Mouse (Mus musculus): Measurements from ENCODE around the gene Pdss1. TPM values are rescaled to one million over a fixed set of nuclear protein-coding genes. Genes with fewer than 3 reads are reported as not detected.

Pdss1 gene
- total and polyA plus RNA-seq, 3 experiments: 35.1 to 42.1 TPM; not detected in 1

- TF ChIP-seq ZMIZ1 (IDR thresholded peaks at IDR 0.05; ENCODE audit: low read depth, low read length): 0 out of 2 replicates have a peak, but pooled peaks have one; percentile 18
- TF ChIP-seq MEF2A (IDR thresholded peaks at IDR 0.05; ENCODE audit: extremely low read depth, insufficient replicate concordance, low read depth, low read length, poor library complexity, severe bottlenecking): no peak
- no peak; the same call in 1 of the 2 replicates for TF ChIP-seq GATA1 (IDR thresholded peaks at IDR 0.05; ENCODE audit: low read depth, low read length)
- no peak for TF ChIP-seq UBTF (IDR thresholded peaks at IDR 0.05; ENCODE audit: borderline replicate concordance, insufficient read depth, low read depth, low read length)
- 0 out of 2 replicates have a peak, but pooled peaks have one; percentile 42 for TF ChIP-seq TCF12 (IDR thresholded peaks at IDR 0.05; ENCODE audit: low read depth, low read length)
These were observed at the start of gene Pdss1 (continued) for GRCm38 (mm10) chr2:22895282-22896273.

GRCm38 (mm10) chr2:22851900-22852299 lies 43.4 kb upstream of the Pdss1 start:
- no peaks in the 10 kb centered on the region for H3K79me2 ChIP-seq (ENCODE audit: control insufficient read depth, insufficient read depth, low read length, poor library complexity)
- H3K4me1 ChIP-seq (ENCODE audit: control insufficient read depth in 1 of 2, insufficient read depth in 2 of 2, low read length in 2 of 2): no peaks in the 10 kb centered on the region
- no peak overlapping the region for H3K27ac ChIP-seq (ENCODE audit: control insufficient read depth, low read depth, low read length)
- DNase-seq (ENCODE audit: low read depth, low spot score): no peak
- no peaks in the 10 kb centered on the region for H3K27me3 ChIP-seq (ENCODE audit: control insufficient read depth in 1 of 2, insufficient read depth in 2 of 2, low read length in 2 of 2)
- no peak overlapping the region for H3K9ac ChIP-seq (ENCODE audit: control insufficient read depth, low read depth, low read length, poor library complexity, severe bottlenecking)
- H3K36me3 ChIP-seq (ENCODE audit: control insufficient read depth in 1 of 2, insufficient read depth in 2 of 2, low read length in 2 of 2): peaks cover 0 to 19% of the 10 kb centered on the region in 2 experiments; a peak in 2 of 4 replicates
- H3K9me3 ChIP-seq (replicated peaks; ENCODE audit: insufficient read depth, low read length): no peaks in the 10 kb centered on the region
- TF ChIP-seq ELF1 (IDR thresholded peaks at IDR 0.05; ENCODE audit: low read depth, low read length) (no peak), E2F4 (IDR thresholded peaks at IDR 0.05; ENCODE audit: borderline replicate concordance, low read depth, low read length) (no peak), USF1 (IDR thresholded peaks at IDR 0.05; ENCODE audit: low read depth, low read length) (no peak), MYB (IDR thresholded peaks at IDR 0.05; ENCODE audit: low read depth, low read length) (no peak), BHLHE40 (IDR thresholded peaks at IDR 0.05; ENCODE audit: borderline replicate concordance, low read depth, low read length) (no peak), GABPA (IDR thresholded peaks at IDR 0.05; ENCODE audit: low read depth, low read length) (no peak), UBTF (IDR thresholded peaks at IDR 0.05; ENCODE audit: borderline replicate concordance, insufficient read depth, low read depth, low read length) (no peak), GATA1 (IDR thresholded peaks at IDR 0.05; ENCODE audit: low read depth, low read length) (no peak), JUND (IDR thresholded peaks at IDR 0.05; ENCODE audit: low read depth, low read length) (no peak), ZMIZ1 (IDR thresholded peaks at IDR 0.05; ENCODE audit: low read depth, low read length) (no peak), ZKSCAN1 (IDR thresholded peaks at IDR 0.05; ENCODE audit: low read depth, low read length) (no peak)
- no peak overlapping the region for H3K4me3 ChIP-seq (ENCODE audit: control insufficient read depth in 1 of 2, insufficient read depth in 1 of 2, low read depth in 2 of 2, low read length in 2 of 2)

- Histone ChIP-seq H3K79me2 (ENCODE audit: control insufficient read depth, insufficient read depth, low read length, poor library complexity) (no peaks in the 10 kb centered on the region), H3K4me1 (ENCODE audit: control insufficient read depth in 1 of 2, insufficient read depth in 2 of 2, low read length in 2 of 2) (no peaks in the 10 kb centered on the region), H3K27me3 (ENCODE audit: control insufficient read depth in 1 of 2, insufficient read depth in 2 of 2, low read length in 2 of 2) (no peaks in the 10 kb centered on the region), H3K4me3 (ENCODE audit: control insufficient read depth in 1 of 2, insufficient read depth in 1 of 2, low read depth in 2 of 2, low read length in 2 of 2) (no peak overlapping the region), H3K27ac (ENCODE audit: control insufficient read depth, low read depth, low read length) (no peak overlapping the region), H3K9me3 (replicated peaks; ENCODE audit: insufficient read depth, low read length) (no peaks in the 10 kb centered on the region), H3K9ac (ENCODE audit: control insufficient read depth, low read depth, low read length, poor library complexity, severe bottlenecking) (no peak overlapping the region), H3K36me3 (ENCODE audit: control insufficient read depth in 1 of 2, insufficient read depth in 2 of 2, low read length in 2 of 2) (peaks cover 0 to 9% of the 10 kb centered on the region in 2 experiments; a peak in 3 of 4 replicates)
- DNase-seq (ENCODE audit: low read depth, low spot score): no peak
- TF ChIP-seq MXI1 (IDR thresholded peaks at IDR 0.05; ENCODE audit: low read depth, low read length): no peak
- no peak for TF ChIP-seq SIN3A (IDR thresholded peaks at IDR 0.05; ENCODE audit: low read length)
- no peak for TF ChIP-seq TCF12 (IDR thresholded peaks at IDR 0.05; ENCODE audit: low read depth, low read length)
- no peak for TF ChIP-seq CHD2 (IDR thresholded peaks at IDR 0.05; ENCODE audit: low read length)
- no peak for TF ChIP-seq ZKSCAN1 (IDR thresholded peaks at IDR 0.05; ENCODE audit: low read depth, low read length)
- no peak for TF ChIP-seq GATA1 (IDR thresholded peaks at IDR 0.05; ENCODE audit: low read depth, low read length)
- no peak for TF ChIP-seq SMC3 (IDR thresholded peaks at IDR 0.05; ENCODE audit: low read depth, low read length)
- TF ChIP-seq CTCF (IDR thresholded peaks at IDR 0.05 in 2 of 3, conservative IDR thresholded peaks at IDR 0.05 in 1 of 3; ENCODE audit: control insufficient read depth in 1 of 3, insufficient read depth in 1 of 3, low read depth in 2 of 3, low read length in 3 of 3, poor library complexity in 1 of 3, severe bottlenecking in 1 of 3): no peak
- no peak for TF ChIP-seq UBTF (IDR thresholded peaks at IDR 0.05; ENCODE audit: borderline replicate concordance, insufficient read depth, low read depth, low read length)
- TF ChIP-seq TAL1 (IDR thresholded peaks at IDR 0.05; ENCODE audit: low read length): no peak
- no peak for TF ChIP-seq EP300 (IDR thresholded peaks at IDR 0.05; ENCODE audit: low read depth in 1 of 2, low read length in 2 of 2)
- TF ChIP-seq JUND (IDR thresholded peaks at IDR 0.05; ENCODE audit: low read depth, low read length): no peak
These were observed 37.8 kb upstream of the Pdss1 start for GRCm38 (mm10) chr2:22857501-22857900.

All from MEL (cell line).